Mouse (Mus musculus) adrenal gland, postnatal 4 days (tissue): ENCODE measurements around the gene Rfpl4b. TPM values are rescaled to one million over a fixed set of nuclear protein-coding genes. Genes with fewer than 3 reads are reported as not detected.
A peak's percentile ranks its signal among the peaks of the same experiment; 100 is the strongest.
"Not testable (repeated sequence)": the region's sequence is repeated elsewhere in the genome, so short reads cannot be mapped to it uniquely, and the experiment has no call there.

Experiments
- DNase-seq, 2 experiments: peaks; one replicate each; pipeline ENCODE4 v3.0.0; 2021 to 2022; ENCODE audit warnings: low spot score in 2 of 2, mixed read lengths in 2 of 2
- long read RNA-seq, 2 experiments: library from polyadenylated mRNA; stranded (forward); transcript quantifications; one replicate each; pipeline ENCODE4 v2.0.0; 2021
- total RNA-seq, 2 experiments: library from RNA; stranded (reverse); gene quantifications; 2 replicates each; pipeline ENCODE4 v1.2.3; 2021

The Rfpl4b gene
- total RNA-seq: not detected
- long read RNA-seq, experiment 1: 0 reads
- long read RNA-seq, experiment 2: 0 reads

GRCm38 (mm10) chr10:38821679-38822078 is at the start of gene Rfpl4b:
Gene Rfpl4b, minus strand, starts transcription at chr10:38821779.
- no peak for DNase-seq

DNA sequence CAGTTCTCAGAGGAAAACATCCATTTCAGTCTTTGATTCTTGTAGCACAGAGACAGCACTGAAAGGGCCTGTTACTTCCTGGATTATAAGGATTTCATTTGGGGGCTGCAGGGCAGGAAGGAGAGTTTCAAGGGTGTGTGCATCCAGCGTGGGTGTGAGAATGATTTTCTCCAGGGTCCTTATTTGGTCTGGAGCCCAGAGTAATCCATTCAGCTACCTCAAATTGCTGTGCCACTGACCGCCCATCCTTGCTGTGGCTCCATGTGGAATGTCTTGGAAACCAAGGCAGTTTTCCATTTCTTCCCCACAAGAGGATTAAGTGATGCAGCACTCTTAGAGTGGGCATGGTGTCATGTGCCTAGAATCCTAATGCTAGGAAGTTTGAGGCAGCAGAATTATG is 33.6 kb upstream of the Rfpl4b start:
- DNase-seq: no peak

DNA sequence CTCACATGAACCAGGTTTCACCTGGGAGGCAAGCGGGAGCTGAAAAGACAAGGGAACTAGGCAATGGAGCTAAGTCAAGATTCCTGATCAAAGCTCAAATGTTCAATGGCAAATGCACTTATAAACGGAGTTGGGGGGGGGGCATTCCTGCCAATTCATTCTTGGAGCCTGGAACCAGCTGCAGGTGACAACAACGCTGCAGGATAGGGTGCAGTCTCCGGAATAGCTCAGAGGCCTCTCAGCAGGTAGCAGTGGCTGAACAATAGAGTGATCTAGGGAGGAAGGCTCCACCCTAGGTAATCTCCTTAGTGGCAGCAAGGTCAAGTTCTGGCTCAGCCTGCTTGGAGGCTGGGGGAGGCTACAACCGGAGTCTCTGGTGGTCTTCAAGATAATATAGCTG is 28.4 kb upstream of the Rfpl4b start:
- not testable (repeated sequence) for DNase-seq

DNA sequence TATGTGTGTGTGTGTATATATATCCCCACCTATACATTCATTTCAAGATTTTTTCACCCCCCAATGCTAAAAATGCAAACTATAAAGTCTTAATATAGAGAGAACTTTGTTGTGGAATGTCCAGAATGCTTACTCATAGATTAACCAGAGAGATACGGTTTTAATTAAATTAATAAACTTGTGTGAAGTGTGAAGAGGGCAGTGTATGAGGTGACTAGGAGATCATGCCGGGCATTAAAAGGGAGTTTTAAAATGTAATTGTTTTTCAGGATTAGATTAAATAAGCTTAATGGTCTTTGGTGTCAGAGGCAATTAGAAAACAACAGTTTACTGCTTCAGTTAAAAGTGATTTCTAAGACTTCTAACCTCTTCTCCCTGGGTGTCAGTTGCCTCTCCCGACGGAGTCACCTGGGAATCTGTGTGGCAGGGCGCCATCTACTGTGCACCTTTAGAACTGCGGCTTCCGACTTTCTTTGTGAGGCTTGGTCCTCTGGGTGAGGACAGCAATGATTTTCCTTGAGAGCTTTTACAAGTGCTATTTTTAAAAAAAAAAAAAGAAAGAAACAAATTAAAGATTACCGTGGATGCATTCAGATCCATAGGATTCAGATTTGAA is 27.4 kb upstream of the Rfpl4b start:
- DNase-seq: peak; percentile 33 to 40

DNA sequence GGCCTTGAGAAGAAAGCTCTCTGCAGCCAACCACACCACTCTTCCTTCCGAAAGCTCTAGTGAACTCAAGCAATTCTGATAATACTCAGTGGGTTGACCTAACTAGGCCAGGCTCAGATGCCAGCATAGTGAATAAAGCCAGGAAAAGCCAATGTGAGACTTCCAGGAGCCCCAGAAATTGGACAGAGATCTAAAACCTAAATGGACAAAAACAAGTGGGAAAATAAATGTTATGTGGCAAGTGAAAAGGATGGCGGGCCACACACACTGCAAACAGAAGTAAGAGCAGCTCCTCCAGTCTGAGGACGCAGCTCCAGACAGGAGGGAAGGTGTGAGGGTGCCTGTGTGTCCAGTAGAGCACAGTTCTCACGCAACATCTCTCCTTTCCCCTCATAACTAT is 26.7 kb upstream of the Rfpl4b start:
- no peak for DNase-seq

DNA sequence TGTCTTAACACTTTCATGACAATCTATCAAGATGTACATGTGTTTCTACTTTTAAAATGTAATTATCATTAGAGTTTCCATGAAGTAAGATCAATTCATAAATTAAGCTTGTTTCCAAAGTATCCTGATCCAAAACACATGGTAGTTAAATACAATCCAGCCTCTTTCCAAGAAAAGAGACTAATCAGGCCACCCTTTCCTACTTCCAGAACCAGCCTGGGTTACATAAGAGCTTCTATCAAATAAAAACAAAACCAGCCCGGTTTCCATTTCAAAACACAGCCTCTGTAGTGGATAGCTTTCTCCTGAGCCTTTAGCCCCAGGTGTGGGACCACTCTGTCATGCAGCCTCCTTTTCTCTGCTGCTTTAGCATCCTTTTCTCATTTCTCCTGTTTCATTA is 2.2 kb upstream of the Rfpl4b start:
- DNase-seq: no peak

DNA sequence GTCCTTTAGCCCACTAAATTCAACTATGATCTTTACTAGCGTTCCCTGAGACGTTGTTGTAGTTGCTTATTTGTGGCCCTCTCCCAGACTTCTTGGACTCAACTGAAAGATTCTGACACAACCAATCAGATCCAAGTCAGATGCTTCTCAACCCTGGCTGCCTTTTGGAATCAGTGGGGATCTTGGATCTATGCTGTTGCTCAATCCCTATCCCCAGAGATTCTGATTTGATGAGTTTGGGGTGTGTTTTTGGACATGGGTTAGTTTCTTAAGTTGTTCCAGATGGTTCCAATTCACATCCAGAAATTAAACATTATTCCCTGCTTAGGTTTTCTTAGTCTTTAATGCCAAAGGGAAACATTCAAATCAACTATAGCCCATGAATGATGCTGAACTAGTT is 15.5 kb downstream of the Rfpl4b start:
- no peak for DNase-seq

DNA sequence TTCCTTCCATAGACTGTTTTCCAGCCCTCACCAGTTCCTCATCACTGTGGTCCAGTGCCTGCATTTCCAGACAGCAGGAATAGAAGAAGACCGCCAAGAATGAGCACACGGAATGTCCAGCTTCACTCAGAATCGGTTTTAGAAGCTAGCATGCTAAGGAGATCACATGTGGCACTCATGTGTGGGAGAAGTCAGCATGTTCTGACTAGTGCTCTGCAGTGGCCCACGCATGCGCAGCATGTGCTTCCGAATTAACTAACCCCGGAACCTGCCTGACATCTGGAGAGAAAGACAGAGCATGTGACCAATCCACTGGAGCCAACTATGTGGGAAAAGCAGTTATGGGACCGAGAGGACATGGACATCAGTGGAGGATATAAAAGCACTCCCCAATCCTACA is 17.5 kb downstream of the Rfpl4b start:
- DNase-seq: no peak

DNA sequence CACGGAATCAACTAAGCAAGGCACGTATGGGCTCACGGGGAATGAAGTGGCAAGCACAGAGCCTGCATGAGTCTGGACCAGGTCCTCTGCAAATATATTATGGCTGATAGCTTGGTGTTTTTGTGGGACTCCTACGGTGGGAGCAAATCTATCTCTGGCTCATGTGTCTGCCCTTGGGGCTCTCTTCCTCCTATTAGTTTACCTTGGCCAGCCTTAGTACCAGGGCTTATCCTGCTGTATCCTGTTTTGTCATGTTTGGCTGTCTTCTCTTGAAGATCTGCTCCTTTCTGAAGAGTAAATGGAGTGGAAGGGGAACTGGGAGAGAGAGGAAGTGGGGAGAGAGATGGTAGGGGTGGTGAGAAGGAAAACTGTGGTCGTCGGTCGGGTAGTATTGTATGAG is 18.3 kb downstream of the Rfpl4b start:
- no peak for DNase-seq

DNA sequence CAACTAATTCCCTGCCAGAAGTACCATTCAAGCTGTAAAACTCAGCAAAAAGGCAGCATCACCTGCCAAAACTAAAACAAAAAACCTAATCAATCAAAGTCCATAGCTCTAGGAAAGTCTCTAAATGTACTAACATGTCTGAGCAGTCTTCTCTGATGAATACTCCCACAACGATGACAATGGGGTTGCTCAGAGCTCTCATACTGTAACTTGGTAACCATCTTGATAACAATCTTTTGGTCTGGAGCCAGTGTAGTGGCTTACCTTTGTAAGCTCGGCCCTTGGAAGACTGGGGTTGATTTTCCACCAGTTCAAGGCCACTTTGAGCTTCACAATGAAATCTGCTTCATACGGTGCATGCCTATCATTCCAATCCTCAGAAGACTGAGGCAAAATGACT is 33.0 kb downstream of the Rfpl4b start:
- no peak for DNase-seq

Other genes with a start within 250 kb of the Rfpl4b start
- 100 to 1,000 TPM; 115 to 122 TPM for gene Lama4, start 143.7 kb upstream of the Rfpl4b start, total RNA-seq